Mouse (Mus musculus) C2C12 (cell line): ENCODE results near the gene Bcl3. TPM values are rescaled to one million over a fixed set of nuclear protein-coding genes. Genes with fewer than 3 reads are reported as not detected.
A peak's percentile ranks its signal among the peaks of the same experiment; 100 is the strongest.

Experiments
- H3K27me3 ChIP-seq: one replicate; pipeline ENCODE4 v1.6.1; 2011; ENCODE audit not compliant: control insufficient read depth, insufficient read depth, insufficient read length
- H3K36me3 ChIP-seq: one replicate; pipeline ENCODE4 v1.6.1; 2011; ENCODE audit not compliant: control insufficient read depth, insufficient read depth
- H3K4me3 ChIP-seq: one replicate; pipeline ENCODE4 v1.5.1; 2011; ENCODE audit warnings: mild to moderate bottlenecking, control low read depth; ENCODE audit not compliant: poor library complexity, insufficient read depth, severe bottlenecking
- H3K79me2 ChIP-seq: one replicate; pipeline ENCODE4 v1.6.1; 2011; ENCODE audit not compliant: control insufficient read depth, insufficient read depth
- H3K79me3 ChIP-seq: one replicate; pipeline ENCODE4 v1.6.1; 2011; ENCODE audit warnings: low read depth, control low read depth
- H3ac ChIP-seq: one replicate; pipeline ENCODE3; 2011; ENCODE audit warnings: low read depth; ENCODE audit not compliant: control insufficient read depth, insufficient read length
- CEBPB ChIP-seq: IDR thresholded peaks from one replicate; pipeline ENCODE4 v1.6.1; 2011; ENCODE audit warnings: low read depth, mild to moderate bottlenecking, control low read depth, moderate library complexity
- CTCF ChIP-seq: IDR thresholded peaks from one replicate; pipeline ENCODE4 v1.5.1; 2011; ENCODE audit not compliant: control insufficient read depth, insufficient read depth, insufficient read length
- FOSL1 ChIP-seq: IDR thresholded peaks from one replicate; pipeline ENCODE4 v1.8.0; 2011; ENCODE audit warnings: mild to moderate bottlenecking, low read length; ENCODE audit not compliant: poor library complexity, insufficient read depth, severe bottlenecking
- MAX ChIP-seq: IDR thresholded peaks from one replicate; pipeline ENCODE4 v1.6.1; 2011; ENCODE audit warnings: mild to moderate bottlenecking, control low read depth
- MYOD1 ChIP-seq: IDR thresholded peaks from one replicate; pipeline ENCODE4 v1.6.1; 2011; ENCODE audit warnings: low read depth; ENCODE audit not compliant: control insufficient read depth, insufficient read length
- MYOG ChIP-seq: IDR thresholded peaks from one replicate; pipeline ENCODE4 v1.6.1; 2011; ENCODE audit not compliant: control insufficient read depth, insufficient read length; ENCODE audit errors: extremely low read depth
- USF1 ChIP-seq: IDR thresholded peaks from one replicate; pipeline ENCODE4 v1.6.1; 2011; ENCODE audit warnings: low read depth, mild to moderate bottlenecking, control low read depth, moderate library complexity
- polyA plus RNA-seq: library from polyadenylated mRNA; unstranded; fragments of >200 nt; fragmentation: generic; extraction: Trizol; gene quantifications from one replicate; pipeline ENCODE4 v1.2.1, GENCODE M21; 2012; ENCODE audit warnings: missing spikeins

Gene Bcl3
- polyA plus RNA-seq, 1 experiment: 7.8 TPM

- no peaks in the 10 kb centered on the region for H3K36me3 ChIP-seq
These were observed 42.7 kb downstream of the Bcl3 start for GRCm38 (mm10) chr7:19779903-19780302.

GRCm38 (mm10) chr7:19778645-19779044 is 43.9 kb downstream of the Bcl3 start:
- TF ChIP-seq MYOD1 (no peak), CEBPB (no peak), FOSL1 (no peak), MYOG (no peak), USF1 (no peak), CTCF (no peak), MAX (no peak)
- H3ac ChIP-seq: no peak overlapping the region
- no peaks in the 10 kb centered on the region for H3K27me3 ChIP-seq
- no peaks in the 10 kb centered on the region for H3K36me3 ChIP-seq
- H3K4me3 ChIP-seq: no peak overlapping the region
- no peaks in the 10 kb centered on the region for H3K79me3 ChIP-seq
- no peaks in the 10 kb centered on the region for H3K79me2 ChIP-seq

More at GRCm38 (mm10) chr7:19779903-19780302, 42.7 kb downstream of the Bcl3 start:
- H3K27me3 ChIP-seq: no peaks in the 10 kb centered on the region
- no peak for TF ChIP-seq USF1
- no peak for TF ChIP-seq MYOD1
- TF ChIP-seq CEBPB: no peak
- TF ChIP-seq MAX: no peak
- no peak for TF ChIP-seq FOSL1
- TF ChIP-seq CTCF: no peak
- TF ChIP-seq MYOG: no peak
- H3K79me3 ChIP-seq: no peaks in the 10 kb centered on the region
- H3K4me3 ChIP-seq: no peak overlapping the region
- H3K79me2 ChIP-seq: no peaks in the 10 kb centered on the region
- H3ac ChIP-seq: no peak overlapping the region

GRCm38 (mm10) chr7:19777049-19777723 is 45.4 kb downstream of the Bcl3 start:
- Histone ChIP-seq H3K36me3 (no peaks in the 10 kb centered on the region), H3K27me3 (no peaks in the 10 kb centered on the region), H3K79me3 (no peaks in the 10 kb centered on the region), H3ac (no peak overlapping the region), H3K79me2 (no peaks in the 10 kb centered on the region), H3K4me3 (no peak overlapping the region)
- no peak for TF ChIP-seq MAX
- TF ChIP-seq MYOD1: peak; percentile 39

GRCm38 (mm10) chr7:19771682-19772081 is 50.9 kb downstream of the Bcl3 start:
- H3K79me3 ChIP-seq: no peaks in the 10 kb centered on the region
- no peaks in the 10 kb centered on the region for H3K79me2 ChIP-seq
- peaks cover 5% of the 10 kb centered on the region for H3K27me3 ChIP-seq
- no peak overlapping the region for H3K4me3 ChIP-seq
- H3K36me3 ChIP-seq: no peaks in the 10 kb centered on the region
- no peak overlapping the region for H3ac ChIP-seq
- TF ChIP-seq MYOD1: no peak
- TF ChIP-seq CEBPB: no peak
- no peak for TF ChIP-seq USF1
- TF ChIP-seq CTCF: no peak

DNA sequence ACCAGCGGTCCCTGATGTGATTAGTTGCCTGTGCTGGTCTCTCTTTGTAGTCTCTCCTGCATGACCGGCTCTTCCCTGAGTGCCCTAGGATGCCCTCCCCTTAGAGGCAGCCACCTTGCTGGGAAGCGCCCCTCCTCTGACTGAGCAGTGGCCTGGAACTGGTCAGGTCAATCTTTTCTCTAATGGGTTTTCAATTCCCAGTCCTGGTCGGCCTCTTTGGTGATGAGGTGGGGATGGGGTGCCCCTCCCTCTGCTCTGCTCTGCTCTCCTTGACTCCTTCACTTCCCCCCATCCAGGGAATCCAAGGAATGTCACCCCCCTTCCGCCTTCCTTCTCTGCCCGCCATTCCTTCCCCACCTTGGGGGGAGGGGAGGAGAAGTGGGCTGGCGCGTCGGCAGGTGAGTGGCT is 51.6 kb downstream of the Bcl3 start, which contains the start of gene Bcam:
TSS of gene Bcam (minus strand) at position 33 of the 408 bp plus-strand sequence.
- no peak within 1 kb of the TSS for H3K4me3 ChIP-seq
- H3K36me3 ChIP-seq: no peaks in the 10 kb centered on the region
- H3ac ChIP-seq: no peak within 1 kb of the TSS
- TF ChIP-seq CTCF (no peak), MYOG (no peak), FOSL1 (no peak), USF1 (no peak), CEBPB (no peak), MYOD1 (no peak), MAX (no peak)
- H3K27me3 ChIP-seq: peaks cover 5% of the 10 kb centered on the region
- H3K79me2 ChIP-seq: no peaks in the 10 kb centered on the region
- no peaks in the 10 kb centered on the region for H3K79me3 ChIP-seq

DNA sequence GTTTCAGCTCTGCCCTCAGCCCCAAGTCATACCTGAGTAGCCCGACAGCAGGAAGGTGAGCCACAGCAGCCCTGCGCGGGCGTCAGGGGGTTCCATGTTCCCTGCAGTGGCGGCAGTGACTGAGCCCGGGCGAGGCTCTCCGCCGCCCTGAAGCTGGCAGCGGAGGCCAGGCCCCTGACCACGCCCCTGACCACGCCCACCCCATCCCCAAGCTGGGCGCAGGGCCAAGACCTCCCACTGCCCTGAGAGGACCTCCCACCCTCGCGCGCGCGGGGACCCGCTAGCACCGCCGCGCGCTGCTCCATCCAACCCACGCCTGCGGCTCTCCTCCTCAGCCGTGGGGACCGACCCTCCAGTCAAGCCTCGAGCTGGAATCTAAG is 52.2 kb downstream of the Bcl3 start:
- Histone ChIP-seq H3K79me2 (no peaks in the 10 kb centered on the region), H3K79me3 (no peaks in the 10 kb centered on the region), H3K27me3 (peaks cover 7% of the 10 kb centered on the region), H3ac (no peak overlapping the region), H3K4me3 (no peak overlapping the region), H3K36me3 (no peaks in the 10 kb centered on the region)
- no peak for TF ChIP-seq MYOG
- no peak for TF ChIP-seq MYOD1
- TF ChIP-seq CTCF: no peak
- no peak for TF ChIP-seq USF1
- TF ChIP-seq MAX: no peak
- no peak for TF ChIP-seq FOSL1
- TF ChIP-seq CEBPB: no peak
